Mouse (Mus musculus) myocyte (in vitro differentiated cells): Measurements from ENCODE around the gene Copg2. TPM values are rescaled to one million over a fixed set of nuclear protein-coding genes. Genes with fewer than 3 reads are reported as not detected.

ENCODE experiments used
- H3K27me3 ChIP-seq: one replicate; pipeline ENCODE4 v1.6.1; 2011; ENCODE audit not compliant: control insufficient read depth, insufficient read depth, insufficient read length
- H3K36me3 ChIP-seq: one replicate; pipeline ENCODE4 v1.6.1; 2011; ENCODE audit not compliant: control insufficient read depth, insufficient read depth
- H3K4me2 ChIP-seq: one replicate; pipeline ENCODE4 v1.6.1; 2011; ENCODE audit warnings: low read depth, control low read depth
- H3K4me3 ChIP-seq: one replicate; pipeline ENCODE4 v1.5.1; 2011; ENCODE audit warnings: mild to moderate bottlenecking, control low read depth, moderate library complexity
- H3K79me2 ChIP-seq: one replicate; pipeline ENCODE4 v1.6.1; 2011; ENCODE audit not compliant: control insufficient read depth, insufficient read depth
- H3ac ChIP-seq: one replicate; pipeline ENCODE4 v1.6.1; 2011; ENCODE audit not compliant: control insufficient read depth, insufficient read length
- CEBPB ChIP-seq: IDR thresholded peaks from 2 replicates; pipeline ENCODE4 v1.6.1; 2011; ENCODE audit warnings: mild to moderate bottlenecking, moderate library complexity; ENCODE audit not compliant: poor library complexity, insufficient read depth, severe bottlenecking
- E2F4 ChIP-seq: IDR thresholded peaks from one replicate; pipeline ENCODE4 v1.6.1; 2011; ENCODE audit warnings: mild to moderate bottlenecking, control low read depth, moderate library complexity; ENCODE audit not compliant: insufficient read depth
- MAX ChIP-seq: IDR thresholded peaks from one replicate; pipeline ENCODE4 v1.6.1; 2011; ENCODE audit warnings: low read depth, mild to moderate bottlenecking, control low read depth
- MYOD1 ChIP-seq, 3 experiments: IDR thresholded peaks; one replicate each; pipeline ENCODE4 v1.6.1; 2011; ENCODE audit warnings: control low read depth in 2 of 3, low read depth in 2 of 3, mild to moderate bottlenecking in 2 of 3, moderate library complexity in 1 of 3; ENCODE audit not compliant: insufficient read length in 2 of 3, control insufficient read depth in 1 of 3
- MYOG ChIP-seq, 3 experiments: IDR thresholded peaks; one replicate each; pipeline ENCODE4 v1.6.1; 2011; ENCODE audit warnings: control low read depth in 2 of 3, low read depth in 2 of 3, mild to moderate bottlenecking in 2 of 3; ENCODE audit not compliant: insufficient read length in 2 of 3, control insufficient read depth in 1 of 3, insufficient read depth in 1 of 3
- POLR2A ChIP-seq: IDR thresholded peaks from one replicate; pipeline ENCODE4 v1.6.1; 2011; ENCODE audit warnings: low read depth, mild to moderate bottlenecking, control low read depth, moderate library complexity; ENCODE audit not compliant: insufficient read length
- POLR2AphosphoS2 ChIP-seq: IDR thresholded peaks from one replicate; pipeline ENCODE4 v1.6.1; 2011; ENCODE audit warnings: low read depth, control low read depth; ENCODE audit not compliant: insufficient read length
- REST ChIP-seq: IDR thresholded peaks from one replicate; pipeline ENCODE4 v1.6.1; 2011; ENCODE audit warnings: mild to moderate bottlenecking, control low read depth, moderate library complexity; ENCODE audit not compliant: insufficient read depth, insufficient read length
- SRF ChIP-seq: IDR thresholded peaks from one replicate; pipeline ENCODE4 v1.6.1; 2011; ENCODE audit warnings: low read depth; ENCODE audit not compliant: control insufficient read depth, insufficient read length
- TCF12 ChIP-seq: IDR thresholded peaks from one replicate; pipeline ENCODE4 v1.6.1; 2011; ENCODE audit warnings: mild to moderate bottlenecking, control low read depth; ENCODE audit not compliant: poor library complexity, insufficient read depth, severe bottlenecking
- TCF3 ChIP-seq: IDR thresholded peaks from one replicate; pipeline ENCODE4 v1.6.1; 2011; ENCODE audit warnings: low read depth, control low read depth; ENCODE audit not compliant: insufficient read length
- USF1 ChIP-seq: IDR thresholded peaks from one replicate; pipeline ENCODE4 v1.6.1; 2011; ENCODE audit warnings: low read depth, mild to moderate bottlenecking, control low read depth, moderate library complexity
- polyA plus RNA-seq: library from polyadenylated mRNA; unstranded; fragments of >200 nt; fragmentation: generic; extraction: Trizol; gene quantifications from one replicate; pipeline ENCODE4 v1.2.1, GENCODE M21; 2012; ENCODE audit warnings: missing spikeins

Gene Copg2
- polyA plus RNA-seq, 1 experiment = 26.6 TPM

DNA sequence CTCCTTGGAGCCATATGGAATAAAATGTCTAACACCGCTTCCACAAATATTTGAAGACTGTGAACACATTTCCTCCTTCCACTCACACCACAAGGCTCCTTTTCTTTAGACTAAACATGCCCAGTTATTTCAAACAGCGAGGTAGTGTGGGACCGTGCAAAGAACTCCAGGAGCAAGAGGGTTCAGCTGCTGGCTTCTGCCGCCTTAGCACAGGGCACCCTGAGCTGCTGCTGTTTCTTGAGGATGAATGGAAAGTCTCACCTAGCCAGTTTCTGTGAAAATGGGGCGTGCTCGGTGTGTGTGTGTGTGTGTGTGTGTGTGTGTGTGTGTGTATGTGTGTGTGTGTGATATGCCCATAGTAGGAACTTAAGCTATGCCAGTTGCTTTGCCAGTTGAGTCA is 162.1 kb downstream of the Copg2 start:
- no peak overlapping the region for H3ac ChIP-seq
- no peaks in the 10 kb centered on the region for H3K36me3 ChIP-seq
- TF ChIP-seq TCF12 (no peak), TCF3 (no peak)
- no peak overlapping the region for H3K4me2 ChIP-seq
- no peak overlapping the region for H3K4me3 ChIP-seq
- no peaks in the 10 kb centered on the region for H3K27me3 ChIP-seq
- peaks cover 3% of the 10 kb centered on the region for H3K79me2 ChIP-seq

GRCm38 (mm10) chr6:30732571-30733130 is 163.9 kb downstream of the Copg2 start:
- H3ac ChIP-seq = no peak overlapping the region
- no peak overlapping the region for H3K4me3 ChIP-seq

DNA sequence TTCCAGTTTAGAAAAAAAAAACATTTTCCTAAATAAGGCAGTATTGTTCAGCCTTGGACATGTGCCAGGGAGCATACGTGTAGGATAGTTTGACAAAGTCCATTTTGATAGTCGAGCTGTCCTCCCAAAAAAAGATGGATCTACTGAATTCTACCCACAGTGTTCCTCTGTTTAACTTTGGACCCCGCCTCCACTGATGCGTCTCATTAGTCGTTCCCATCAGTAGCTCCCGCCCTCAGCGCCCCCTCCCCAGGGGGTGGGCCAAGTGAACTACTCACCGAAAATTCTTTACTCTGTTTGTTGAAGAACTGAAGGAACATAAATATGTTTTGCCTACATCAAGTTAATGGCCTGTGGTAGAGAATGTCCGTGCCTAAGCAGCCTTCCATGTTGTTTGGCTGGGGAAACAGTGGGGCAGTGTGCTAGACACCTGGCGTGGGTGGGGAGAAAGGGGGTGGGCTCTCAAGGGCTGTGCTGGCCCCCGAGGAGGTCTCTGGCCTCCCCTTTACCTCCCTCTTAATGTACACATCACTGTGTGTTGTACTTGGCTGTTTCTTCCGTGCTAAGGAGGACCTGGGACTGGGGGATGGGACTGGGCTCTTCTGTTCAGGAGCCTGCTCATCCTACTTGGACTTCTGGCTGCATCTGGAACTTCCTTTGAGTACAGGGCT is 166.2 kb downstream of the Copg2 start:
- Histone ChIP-seq H3K79me2 (no peaks in the 10 kb centered on the region), H3K27me3 (no peaks in the 10 kb centered on the region), H3K36me3 (no peaks in the 10 kb centered on the region), H3K4me2 (no peak overlapping the region), H3K4me3 (no peak overlapping the region), H3ac (no peak overlapping the region)
- TF ChIP-seq MYOD1 (IDR thresholded peaks at IDR 0.05; ENCODE audit: control insufficient read depth in 1 of 3, insufficient read length in 2 of 3, low read depth in 2 of 3) (no peak), USF1 (no peak), MAX (no peak), TCF3 (no peak), SRF (no peak), MYOG (IDR thresholded peaks at IDR 0.05; ENCODE audit: control insufficient read depth in 1 of 3, insufficient read depth in 1 of 3, insufficient read length in 2 of 3, low read depth in 2 of 3) (no peak), CEBPB (no peak), POLR2AphosphoS2 (no peak), TCF12 (no peak)

More at GRCm38 (mm10) chr6:30732571-30733130, 163.9 kb downstream of the Copg2 start:
- Histone ChIP-seq H3K36me3 (no peaks in the 10 kb centered on the region), H3K27me3 (no peaks in the 10 kb centered on the region), H3K79me2 (no peaks in the 10 kb centered on the region), H3K4me2 (no peak overlapping the region)
- TF ChIP-seq MYOD1 (IDR thresholded peaks at IDR 0.05; ENCODE audit: control insufficient read depth in 1 of 3, insufficient read length in 2 of 3, low read depth in 2 of 3) (no peak), MYOG (IDR thresholded peaks at IDR 0.05; ENCODE audit: control insufficient read depth in 1 of 3, insufficient read depth in 1 of 3, insufficient read length in 2 of 3, low read depth in 2 of 3) (no peak), POLR2A (no peak), TCF3 (no peak), USF1 (no peak), TCF12 (no peak), E2F4 (no peak), SRF (no peak), MAX (no peak), CEBPB (no peak), REST (no peak), POLR2AphosphoS2 (no peak)

DNA sequence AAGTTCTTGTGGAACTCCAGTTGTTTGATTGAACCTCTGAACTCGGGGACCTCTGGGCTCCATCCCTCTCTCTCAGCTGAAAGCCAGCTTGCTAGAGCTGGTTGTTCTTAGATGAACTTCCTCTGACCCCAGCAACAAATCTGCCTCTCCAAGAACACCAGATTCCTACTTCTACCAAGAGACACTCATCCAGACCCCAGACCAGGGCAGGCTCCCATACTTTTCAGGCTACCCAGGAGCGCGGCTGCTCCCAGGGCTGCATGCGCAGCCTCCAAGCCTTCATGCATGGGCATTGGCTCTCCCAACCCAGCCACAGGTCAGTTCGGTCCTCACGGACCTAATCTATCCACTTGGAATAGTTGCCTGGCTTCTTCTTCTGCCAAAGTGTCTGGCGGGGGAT is 173.3 kb downstream of the Copg2 start, which contains the start of gene Mest:
Gene Mest (plus strand): TSS at position 217 of the 400 bp plus-strand sequence.
- no peak within 1 kb of the TSS for H3ac ChIP-seq
- H3K4me3 ChIP-seq = no peak within 1 kb of the TSS
- H3K36me3 ChIP-seq = no peaks in the 10 kb centered on the region
- no peaks in the 10 kb centered on the region for H3K79me2 ChIP-seq
- TF ChIP-seq POLR2A (no peak), CEBPB (no peak), USF1 (no peak), POLR2AphosphoS2 (no peak), SRF (no peak)
- H3K27me3 ChIP-seq = no peaks in the 10 kb centered on the region
- H3K4me2 ChIP-seq = no peak within 1 kb of the TSS

- H3K4me3 ChIP-seq = no peak overlapping the region
- TF ChIP-seq TCF12 (no peak), TCF3 (no peak), CEBPB (no peak)
- H3ac ChIP-seq = no peak overlapping the region
- no peaks in the 10 kb centered on the region for H3K79me2 ChIP-seq
- no peaks in the 10 kb centered on the region for H3K27me3 ChIP-seq
- H3K36me3 ChIP-seq = no peaks in the 10 kb centered on the region
- H3K4me2 ChIP-seq = no peak overlapping the region
These were observed 174.0 kb downstream of the Copg2 start for GRCm38 (mm10) chr6:30722385-30723164.
